Mouse (Mus musculus) MEL (cell line): ENCODE measurements at regions not wholly inside any gene's neighbourhood (a gene's known extent, or its start where the extent isn't known, plus 50 kb on each side); places are given as distances from the start of the nearest gene placed in this dataset.

Source experiments
- DNase-seq: peaks from one replicate; pipeline ENCODE4 v3.0.0; 2011; ENCODE audit warnings: low read depth, low spot score
- H3K27ac ChIP-seq: 2 replicates; pipeline ENCODE4 v1.5.1; 2012; ENCODE audit warnings: low read depth, mild to moderate bottlenecking, control low read depth, low read length, moderate library complexity; ENCODE audit not compliant: control insufficient read depth
- H3K27me3 ChIP-seq, 2 experiments: fragments of 150-350 bp in 1 of 2; sonication (generic) in 1 of 2; 2 replicates each; pipeline ENCODE4 v1.6.1; 2012; ENCODE audit warnings: low read length in 2 of 2, mild to moderate bottlenecking in 2 of 2, improper control_type of control experiment in 1 of 2, moderate library complexity in 1 of 2; ENCODE audit not compliant: insufficient read depth in 2 of 2, control insufficient read depth in 1 of 2
- H3K36me3 ChIP-seq, 2 experiments: 2 replicates each; pipeline ENCODE4 v1.6.1; 2012 to 2014; ENCODE audit warnings: low read length in 2 of 2, improper control_type of control experiment in 1 of 2, inconsistent platforms in 1 of 2, mild to moderate bottlenecking in 1 of 2; ENCODE audit not compliant: insufficient read depth in 2 of 2, control insufficient read depth in 1 of 2
- H3K4me1 ChIP-seq, 2 experiments: fragments of 150-350 bp in 1 of 2; sonication (generic) in 1 of 2; 2 replicates each; pipeline ENCODE4 v1.6.1; 2012; ENCODE audit warnings: low read length in 2 of 2, improper control_type of control experiment in 1 of 2, mild to moderate bottlenecking in 1 of 2; ENCODE audit not compliant: insufficient read depth in 2 of 2, control insufficient read depth in 1 of 2
- H3K4me3 ChIP-seq, 2 experiments: fragments of 150-350 bp in 1 of 2; sonication (generic) in 1 of 2; 2 replicates each; pipeline ENCODE4 v1.5.1; 2012; ENCODE audit warnings: low read depth in 2 of 2, low read length in 2 of 2, mild to moderate bottlenecking in 2 of 2, moderate library complexity in 2 of 2, control low read depth in 1 of 2, improper control_type of control experiment in 1 of 2; ENCODE audit not compliant: control insufficient read depth in 1 of 2, insufficient read depth in 1 of 2
- H3K79me2 ChIP-seq: 2 replicates; pipeline ENCODE4 v1.6.1; 2012; ENCODE audit warnings: mild to moderate bottlenecking, low read length, moderate library complexity; ENCODE audit not compliant: control insufficient read depth, poor library complexity, insufficient read depth
- H3K9ac ChIP-seq: 2 replicates; pipeline ENCODE4 v1.6.1; 2012; ENCODE audit warnings: low read depth, mild to moderate bottlenecking, control low read depth, low read length, moderate library complexity; ENCODE audit not compliant: control insufficient read depth, poor library complexity, severe bottlenecking
- H3K9me3 ChIP-seq: fragments of 150-350 bp; sonication (generic); replicated peaks from 2 replicates; pipeline ENCODE4 v1.6.1; 2012; ENCODE audit warnings: mild to moderate bottlenecking, low read length, improper control_type of control experiment, moderate library complexity; ENCODE audit not compliant: insufficient read depth
- CHD1 ChIP-seq: IDR thresholded peaks from 2 replicates; pipeline ENCODE4 v1.6.1; 2012; ENCODE audit warnings: low read depth, mild to moderate bottlenecking, inconsistent platforms, low read length, improper control_type of control experiment
- CHD2 ChIP-seq: IDR thresholded peaks from 2 replicates; pipeline ENCODE4 v1.6.1; 2011; ENCODE audit warnings: low read length, improper control_type of control experiment
- CTCF ChIP-seq, 3 experiments: IDR thresholded peaks in 2 of 3; conservative IDR thresholded peaks in 1 of 3; 2 replicates each; pipeline ENCODE4 v1.5.1; 2011 to 2012; ENCODE audit warnings: low read length in 3 of 3, low read depth in 2 of 3, mild to moderate bottlenecking in 2 of 3, improper control_type of control experiment in 1 of 3, inconsistent platforms in 1 of 3, mixed read lengths in 1 of 3, moderate library complexity in 1 of 3; ENCODE audit not compliant: control insufficient read depth in 1 of 3, insufficient read depth in 1 of 3, poor library complexity in 1 of 3, severe bottlenecking in 1 of 3
- E2F4 ChIP-seq: IDR thresholded peaks from 2 replicates; pipeline ENCODE4 v1.6.1; 2011; ENCODE audit warnings: low read depth, low read length, improper control_type of control experiment, borderline replicate concordance
- ETS1 ChIP-seq: IDR thresholded peaks from 2 replicates; pipeline ENCODE4 v1.6.1; 2012; ENCODE audit warnings: low read depth, mild to moderate bottlenecking, inconsistent platforms, low read length, improper control_type of control experiment, moderate library complexity
- GABPA ChIP-seq: IDR thresholded peaks from 2 replicates; pipeline ENCODE4 v1.6.1; 2012; ENCODE audit warnings: low read depth, mild to moderate bottlenecking, inconsistent platforms, low read length, improper control_type of control experiment, moderate library complexity
- GATA1 ChIP-seq: IDR thresholded peaks from 2 replicates; pipeline ENCODE4 v1.6.1; 2011; ENCODE audit warnings: low read depth, low read length, improper control_type of control experiment
- JUND ChIP-seq: IDR thresholded peaks from 2 replicates; pipeline ENCODE4 v1.6.1; 2011; ENCODE audit warnings: low read depth, mild to moderate bottlenecking, improper control_type of control experiment, low read length
- KAT2A ChIP-seq: conservative IDR thresholded peaks from 2 replicates; pipeline ENCODE4 v1.6.1; 2012; ENCODE audit warnings: low read depth, low read length, improper control_type of control experiment, inconsistent platforms
- MAFK ChIP-seq: IDR thresholded peaks from 2 replicates; pipeline ENCODE4 v1.6.1; 2011; ENCODE audit warnings: low read depth, mild to moderate bottlenecking, low read length, improper control_type of control experiment, borderline replicate concordance
- MAX ChIP-seq: IDR thresholded peaks from 2 replicates; pipeline ENCODE4 v1.6.1; 2011; ENCODE audit warnings: low read length, improper control_type of control experiment
- MEF2A ChIP-seq: IDR thresholded peaks from 2 replicates; pipeline ENCODE4 v1.6.1; 2014; ENCODE audit warnings: low read depth, mild to moderate bottlenecking, inconsistent platforms, low read length, improper control_type of control experiment; ENCODE audit not compliant: poor library complexity, insufficient replicate concordance, severe bottlenecking; ENCODE audit errors: extremely low read depth
- MYB ChIP-seq: IDR thresholded peaks from 2 replicates; pipeline ENCODE4 v1.6.1; 2011; ENCODE audit warnings: mild to moderate bottlenecking, low read depth, low read length, improper control_type of control experiment
- NELFE ChIP-seq: IDR thresholded peaks from 2 replicates; pipeline ENCODE4 v1.6.1; 2011; ENCODE audit warnings: low read depth, low read length, improper control_type of control experiment
- NRF1 ChIP-seq: IDR thresholded peaks from 2 replicates; pipeline ENCODE4 v1.6.1; 2014; ENCODE audit warnings: low read depth, mild to moderate bottlenecking, inconsistent platforms, low read length, improper control_type of control experiment, moderate library complexity; ENCODE audit not compliant: poor library complexity, insufficient read depth, severe bottlenecking
- POLR2A ChIP-seq, 2 experiments: IDR thresholded peaks; 2 replicates each; pipeline ENCODE4 v1.6.1; 2011 to 2012; ENCODE audit warnings: low read length in 2 of 2, mild to moderate bottlenecking in 2 of 2, control low read depth in 1 of 2, improper control_type of control experiment in 1 of 2, low read depth in 1 of 2, moderate library complexity in 1 of 2; ENCODE audit not compliant: control insufficient read depth in 1 of 2, insufficient read depth in 1 of 2, poor library complexity in 1 of 2
- POLR2AphosphoS2 ChIP-seq: IDR thresholded peaks from 2 replicates; pipeline ENCODE4 v1.6.1; 2011; ENCODE audit warnings: low read length, improper control_type of control experiment
- POLR2AphosphoS5 ChIP-seq: IDR thresholded peaks from 2 replicates; pipeline ENCODE4 v1.6.1; 2012; ENCODE audit warnings: low read depth, borderline replicate concordance, mild to moderate bottlenecking, inconsistent platforms, low read length, moderate library complexity, mixed read lengths
- RAD21 ChIP-seq: IDR thresholded peaks from 2 replicates; pipeline ENCODE4 v1.6.1; 2011; ENCODE audit warnings: mild to moderate bottlenecking, low read depth, low read length, improper control_type of control experiment
- SMC3 ChIP-seq: IDR thresholded peaks from 2 replicates; pipeline ENCODE4 v1.6.1; 2011; ENCODE audit warnings: low read depth, low read length, improper control_type of control experiment
- TAL1 ChIP-seq: IDR thresholded peaks from 2 replicates; pipeline ENCODE4 v1.6.1; 2012; ENCODE audit warnings: mild to moderate bottlenecking, inconsistent platforms, low read length, moderate library complexity, mixed read lengths
- TCF12 ChIP-seq: IDR thresholded peaks from 2 replicates; pipeline ENCODE4 v1.6.1; 2014; ENCODE audit warnings: low read depth, mild to moderate bottlenecking, inconsistent platforms, low read length, improper control_type of control experiment, moderate library complexity
- USF1 ChIP-seq: IDR thresholded peaks from 2 replicates; pipeline ENCODE4 v1.6.1; 2014; ENCODE audit warnings: low read depth, mild to moderate bottlenecking, inconsistent platforms, low read length, improper control_type of control experiment, moderate library complexity
- USF2 ChIP-seq, 2 experiments: IDR thresholded peaks; 2 replicates each; pipeline ENCODE4 v1.6.1; 2011 to 2012; ENCODE audit warnings: improper control_type of control experiment in 2 of 2, low read length in 2 of 2, borderline replicate concordance in 1 of 2, inconsistent platforms in 1 of 2, low read depth in 1 of 2, mild to moderate bottlenecking in 1 of 2; ENCODE audit not compliant: insufficient read depth in 1 of 2
- ZKSCAN1 ChIP-seq: IDR thresholded peaks from 2 replicates; pipeline ENCODE4 v1.6.1; 2012; ENCODE audit warnings: low read depth, mild to moderate bottlenecking, inconsistent platforms, low read length, improper control_type of control experiment, moderate library complexity
- ZMIZ1 ChIP-seq: IDR thresholded peaks from 2 replicates; pipeline ENCODE4 v1.6.1; 2012; ENCODE audit warnings: low read depth, mild to moderate bottlenecking, inconsistent platforms, low read length, improper control_type of control experiment, moderate library complexity
- ZNF384 ChIP-seq: IDR thresholded peaks from 2 replicates; pipeline ENCODE4 v1.6.1; 2012; ENCODE audit warnings: low read depth, mild to moderate bottlenecking, inconsistent platforms, low read length, improper control_type of control experiment

DNA sequence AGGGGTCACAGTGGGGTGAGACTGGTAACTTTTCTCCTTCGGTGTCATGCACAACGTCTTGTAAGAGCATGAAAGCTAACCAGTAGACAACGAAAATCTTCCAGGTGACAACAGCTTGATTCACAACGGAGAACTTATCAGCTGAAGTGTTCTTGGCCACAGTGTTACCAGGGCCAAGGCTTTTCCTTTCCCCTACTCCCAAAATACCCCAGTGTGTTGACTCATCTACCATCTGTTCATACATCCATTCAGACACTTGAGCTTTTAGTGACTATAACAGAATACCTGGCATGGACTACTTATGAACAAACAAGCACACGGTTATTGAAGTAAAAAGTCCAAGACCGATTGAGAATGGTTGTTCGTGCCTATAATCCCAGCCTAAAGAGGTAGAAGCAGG, 122.5 kb downstream of the Rassf10 start:
- no peaks in the 10 kb centered on the region for H3K27me3 ChIP-seq
- TF ChIP-seq CHD1: no peak
- no peak for TF ChIP-seq TAL1
- no peak for TF ChIP-seq GABPA
- TF ChIP-seq MEF2A: no peak
- TF ChIP-seq JUND: no peak
- no peak for TF ChIP-seq KAT2A
- TF ChIP-seq MAFK: no peak
- no peak for TF ChIP-seq CTCF (IDR thresholded peaks at IDR 0.05 in 2 of 3, conservative IDR thresholded peaks at IDR 0.05 in 1 of 3; ENCODE audit: control insufficient read depth in 1 of 3, insufficient read depth in 1 of 3, low read depth in 2 of 3, low read length in 3 of 3, poor library complexity in 1 of 3, severe bottlenecking in 1 of 3)
- TF ChIP-seq ZNF384: no peak
- TF ChIP-seq ZMIZ1: no peak
- TF ChIP-seq POLR2AphosphoS5: no peak
- TF ChIP-seq SMC3: no peak
- TF ChIP-seq ZKSCAN1: no peak
- no peak for TF ChIP-seq POLR2AphosphoS2
- no peak for TF ChIP-seq USF1
- no peak for TF ChIP-seq TCF12
- TF ChIP-seq NRF1: no peak
- TF ChIP-seq NELFE: no peak
- TF ChIP-seq, all 39 proteins: peak for 0
- no peaks in the 10 kb centered on the region for H3K4me1 ChIP-seq
- H3K4me3 ChIP-seq: no peak overlapping the region
- no peak overlapping the region for H3K9ac ChIP-seq
- no peaks in the 10 kb centered on the region for H3K36me3 ChIP-seq
- DNase-seq: no peak
- no peaks in the 10 kb centered on the region for H3K79me2 ChIP-seq
- no peak overlapping the region for H3K27ac ChIP-seq
- H3K9me3 ChIP-seq: no peaks in the 10 kb centered on the region

DNA sequence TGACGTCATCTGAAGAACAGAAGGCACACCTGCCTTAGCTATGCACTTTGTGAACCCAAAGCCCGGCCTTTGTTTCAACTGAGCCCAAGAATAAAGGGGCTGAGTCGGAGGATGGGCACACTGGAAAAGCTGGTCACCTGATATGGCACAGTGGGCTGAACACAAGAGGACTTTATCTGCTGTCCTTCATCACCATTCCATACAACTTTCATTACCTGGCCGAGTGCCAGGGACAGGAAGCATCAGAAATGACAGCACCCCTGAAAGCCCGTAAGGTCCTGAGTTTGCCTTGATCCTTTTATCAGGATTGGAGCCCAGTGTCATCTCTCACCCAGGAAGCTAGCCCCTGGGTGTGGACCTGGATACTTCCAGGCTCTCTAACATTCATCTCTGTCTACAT, 126.1 kb upstream of the Arntl start:
- TF ChIP-seq MEF2A (no peak), MAFK (no peak), SMC3 (no peak), GATA1 (no peak), NRF1 (no peak), POLR2A (IDR thresholded peaks at IDR 0.05; ENCODE audit: control insufficient read depth in 1 of 2, insufficient read depth in 1 of 2, low read depth in 1 of 2, low read length in 2 of 2, poor library complexity in 1 of 2) (no peak), TCF12 (no peak), E2F4 (no peak), KAT2A (no peak), USF2 (IDR thresholded peaks at IDR 0.05; ENCODE audit: borderline replicate concordance in 1 of 2, insufficient read depth in 1 of 2, low read depth in 1 of 2, low read length in 2 of 2) (no peak), GABPA (no peak), RAD21 (no peak), MYB (no peak), POLR2AphosphoS2 (no peak), CHD2 (no peak), NELFE (no peak), ETS1 (no peak), CTCF (IDR thresholded peaks at IDR 0.05 in 2 of 3, conservative IDR thresholded peaks at IDR 0.05 in 1 of 3; ENCODE audit: control insufficient read depth in 1 of 3, insufficient read depth in 1 of 3, low read depth in 2 of 3, low read length in 3 of 3, poor library complexity in 1 of 3, severe bottlenecking in 1 of 3) (no peak), MAX (no peak)
- Histone ChIP-seq H3K4me1 (no peaks in the 10 kb centered on the region), H3K79me2 (no peaks in the 10 kb centered on the region), H3K9me3 (no peaks in the 10 kb centered on the region), H3K36me3 (no peaks in the 10 kb centered on the region), H3K27ac (no peak overlapping the region), H3K4me3 (no peak overlapping the region), H3K27me3 (no peaks in the 10 kb centered on the region), H3K9ac (no peak overlapping the region)
- DNase-seq: no peak
